Mouse (Mus musculus) stomach, adult 2 months (tissue): Measurements from ENCODE around the gene Pi16. TPM values are rescaled to one million over a fixed set of nuclear protein-coding genes. Genes with fewer than 3 reads are reported as not detected.

Source experiments
- polyA plus RNA-seq: library from polyadenylated mRNA; depleted of rRNA; stranded (reverse); fragments of >200 nt; gene quantifications from 2 replicates; pipeline ENCODE4 v1.2.3, GENCODE M21; 2012; rRNA removed

The Pi16 gene
- polyA plus RNA-seq, result 20.8 and 25.7 TPM in 2 replicates

DNA sequence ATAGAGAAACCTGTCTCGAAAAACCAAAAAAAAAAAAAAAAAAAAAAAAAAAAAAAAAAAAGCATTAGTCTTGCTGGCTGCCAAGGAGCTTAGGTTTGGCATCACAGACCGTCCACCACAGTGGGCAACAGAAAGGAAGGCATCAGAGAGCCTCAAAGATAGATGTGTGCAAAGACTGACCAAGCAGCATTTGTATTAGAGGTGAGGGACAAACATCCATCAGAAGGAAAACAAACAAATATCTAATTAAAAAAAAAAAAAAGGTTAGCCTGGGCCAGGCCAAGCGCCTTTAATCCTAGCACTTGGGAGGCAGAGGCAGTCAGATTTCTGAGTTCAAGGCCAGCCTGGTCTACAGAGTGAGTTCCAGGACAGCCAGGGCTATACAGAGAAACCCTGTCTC is at the start of gene Pi16:
TSS of gene Pi16 (plus strand) at position 301 of the 400 bp plus-strand sequence.

DNA sequence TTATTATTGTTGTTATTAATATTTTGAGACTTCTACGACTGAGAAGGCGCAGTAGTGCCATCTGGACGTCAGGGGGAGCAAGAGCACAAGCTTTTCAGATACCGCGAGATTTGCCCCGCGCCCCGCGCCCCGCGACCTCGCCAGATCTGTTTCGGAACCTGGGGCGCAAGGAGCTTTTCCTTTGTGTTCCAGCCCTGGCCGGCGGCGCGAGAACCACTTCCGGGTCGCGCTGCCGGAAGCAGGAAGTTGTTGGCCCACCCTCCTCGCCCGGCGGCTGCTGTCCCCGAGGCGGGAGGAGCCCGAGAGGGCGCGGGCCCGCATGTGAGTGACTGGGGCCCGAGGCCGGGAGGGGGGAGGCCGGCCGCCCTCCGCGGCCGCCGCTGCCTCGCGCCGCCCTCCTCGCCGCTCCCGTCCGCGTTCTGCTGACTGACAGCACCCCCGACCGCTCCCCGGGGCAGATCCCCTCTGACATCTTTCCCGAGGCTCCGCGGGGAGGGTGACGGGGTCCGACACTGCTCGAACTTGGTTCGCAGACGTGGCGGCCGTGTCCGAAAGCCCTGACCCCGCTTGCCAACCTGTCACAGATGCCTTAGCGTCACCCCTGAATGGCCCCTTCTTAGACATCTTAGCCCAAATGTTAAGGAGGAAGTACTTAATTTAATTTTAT is 48.7 kb upstream of the Pi16 start, which contains the start of gene BC004004:
TSS of gene BC004004 (plus strand) at position 107 of the 667 bp plus-strand sequence.

DNA sequence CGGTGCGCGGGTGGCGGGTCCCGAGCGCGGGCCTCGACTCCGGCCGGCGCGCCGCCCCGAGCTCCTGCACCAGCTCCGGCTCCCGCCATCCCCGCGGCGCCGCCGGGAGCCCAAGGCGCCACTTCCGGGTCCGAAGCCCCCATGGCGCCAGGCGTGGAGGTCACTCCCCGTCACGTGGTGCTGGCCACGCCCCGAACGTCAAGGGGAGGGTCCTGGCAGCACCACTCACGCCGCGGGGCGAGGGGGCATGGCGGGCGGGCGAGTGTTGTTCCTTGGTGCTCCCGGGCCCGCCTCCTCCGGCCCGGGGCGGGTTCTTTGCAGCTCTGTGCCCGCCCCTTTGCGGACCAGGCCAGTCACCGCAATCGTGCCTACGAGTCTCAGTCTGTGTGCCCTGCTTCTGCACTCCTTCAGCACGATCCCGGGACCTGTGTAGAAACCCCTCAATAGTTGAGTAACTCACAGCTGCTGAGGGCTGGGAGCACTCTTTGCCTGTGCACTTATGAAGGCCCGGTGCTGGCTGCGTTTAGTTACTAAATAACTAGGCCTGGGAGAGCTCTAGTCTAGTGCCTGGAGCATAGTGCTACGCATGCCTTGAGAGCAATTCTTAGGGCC is 30.3 kb downstream of the Pi16 start, which contains the start of gene Mtch1:
TSS of gene Mtch1 (minus strand) at position 290 of the 612 bp plus-strand sequence.

DNA sequence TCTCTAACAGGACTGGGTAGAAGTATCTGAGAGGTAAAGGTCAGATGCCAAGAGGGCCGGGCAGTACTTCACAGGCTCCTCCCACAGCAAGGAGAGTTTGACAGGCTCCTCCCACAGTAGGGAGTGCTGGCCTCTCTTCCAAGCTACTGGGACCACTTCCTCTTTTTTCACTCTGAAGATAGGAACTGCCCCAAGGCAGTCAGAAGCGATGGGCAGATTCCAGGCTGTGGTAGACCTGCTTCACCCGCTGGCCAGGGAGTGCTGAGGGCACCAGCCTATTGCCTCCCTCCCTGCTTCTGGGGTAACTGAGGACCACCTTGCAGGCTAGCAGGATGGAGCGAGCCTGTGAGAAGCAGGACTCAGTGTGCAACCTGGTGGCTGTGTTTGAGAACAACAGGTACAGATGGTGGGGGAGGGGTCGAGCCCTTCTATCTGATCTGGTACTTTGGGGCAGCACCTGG is 43.3 kb downstream of the Pi16 start, which contains the start of gene Fgd2:
TSS of gene Fgd2 (plus strand) at position 154 of the 461 bp plus-strand sequence.

Other genes starting within 250 kb of the Pi16 start
- gene Cdkn1a, start 226.7 kb upstream of the Pi16 start, polyA plus RNA-seq, result 137 and 142 TPM in 2 replicates
- gene Rab44, start 203.5 kb upstream of the Pi16 start, polyA plus RNA-seq, result 1.7 and 2.5 TPM in 2 replicates
- 4.4 and 5.1 TPM in 2 replicates for gene Cpne5, start 79.5 kb upstream of the Pi16 start, polyA plus RNA-seq
- gene Ppil1, start 53.5 kb upstream of the Pi16 start, polyA plus RNA-seq, result 14.7 and 16.0 TPM in 2 replicates
- 33.4 and 35.0 TPM in 2 replicates for gene BC004004, start 48.9 kb upstream of the Pi16 start, polyA plus RNA-seq
- 203 and 285 TPM in 2 replicates for gene Mtch1, start 30.3 kb downstream of the Pi16 start, polyA plus RNA-seq
- gene Fgd2, start 43.2 kb downstream of the Pi16 start, polyA plus RNA-seq, result 5.7 and 8.9 TPM in 2 replicates
- gene Pim1, start 173.1 kb downstream of the Pi16 start, polyA plus RNA-seq, result 18.1 and 45.7 TPM in 2 replicates
- 0.30 TPM in 1 of 2 replicates, not detected in the other for gene Gm17657, start 232.0 kb downstream of the Pi16 start, polyA plus RNA-seq
- gene Tbc1d22b, start 232.1 kb downstream of the Pi16 start, polyA plus RNA-seq, result 11.8 and 12.8 TPM in 2 replicates
- gene Tmem217, start 234.7 kb downstream of the Pi16 start, polyA plus RNA-seq, result 0.16 TPM in 1 of 2 replicates, not detected in the other